Mouse (Mus musculus) cerebellum, postnatal 25 days (tissue): Measurements from ENCODE around the gene Gm49322.
"Not testable (repeated sequence)": the region's sequence is repeated elsewhere in the genome, so short reads cannot be mapped to it uniquely, and the experiment has no call there.

Experiments used
- DNase-seq, 2 experiments: peaks; one replicate each; pipeline ENCODE4 v3.0.0; 2021; ENCODE audit warnings: mixed read lengths in 2 of 2

The Gm49322 gene

DNA sequence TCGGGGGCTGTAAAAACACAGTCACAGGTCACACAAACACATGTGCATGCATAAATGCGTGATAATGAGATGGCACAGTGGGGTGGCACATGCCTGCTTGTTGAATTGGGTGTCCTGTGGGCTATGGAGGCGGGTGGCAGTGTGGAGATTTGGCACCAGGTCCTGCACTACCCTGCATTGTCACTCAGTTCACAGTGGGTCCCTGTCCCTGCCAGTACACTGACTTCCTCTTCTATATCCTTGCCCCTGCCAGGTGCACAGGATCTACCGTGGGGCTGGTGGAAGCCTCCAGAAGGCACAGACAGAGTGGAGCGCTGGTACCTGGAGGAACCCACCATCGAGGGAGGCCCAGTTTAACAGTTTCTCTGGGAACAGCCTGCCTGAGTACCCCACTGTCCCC lies 8.5 kb downstream of the Gm49322 start:
- no peak for DNase-seq

DNA sequence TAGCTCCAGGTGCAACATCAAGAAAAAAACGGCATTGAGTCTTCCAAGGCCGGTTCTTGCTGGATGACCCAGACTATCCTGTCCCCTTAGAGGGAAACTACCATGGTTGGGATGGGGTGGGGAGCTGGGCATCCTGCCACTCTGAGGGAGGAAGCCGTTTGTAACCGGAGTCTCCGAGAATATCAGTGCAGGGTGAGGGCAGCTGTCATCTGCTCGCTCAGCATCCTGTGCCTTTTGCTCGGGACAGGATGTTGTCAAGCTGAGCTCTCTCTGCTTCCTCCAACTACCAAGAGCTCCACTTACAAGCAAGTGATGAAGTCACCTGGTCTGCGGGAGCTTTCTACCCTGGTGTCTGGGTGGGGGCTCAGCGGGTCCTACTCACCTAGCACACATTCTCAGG lies 12.4 kb downstream of the Gm49322 start:
- peak in 1 of 2 experiments; percentile 19 for DNase-seq

DNA sequence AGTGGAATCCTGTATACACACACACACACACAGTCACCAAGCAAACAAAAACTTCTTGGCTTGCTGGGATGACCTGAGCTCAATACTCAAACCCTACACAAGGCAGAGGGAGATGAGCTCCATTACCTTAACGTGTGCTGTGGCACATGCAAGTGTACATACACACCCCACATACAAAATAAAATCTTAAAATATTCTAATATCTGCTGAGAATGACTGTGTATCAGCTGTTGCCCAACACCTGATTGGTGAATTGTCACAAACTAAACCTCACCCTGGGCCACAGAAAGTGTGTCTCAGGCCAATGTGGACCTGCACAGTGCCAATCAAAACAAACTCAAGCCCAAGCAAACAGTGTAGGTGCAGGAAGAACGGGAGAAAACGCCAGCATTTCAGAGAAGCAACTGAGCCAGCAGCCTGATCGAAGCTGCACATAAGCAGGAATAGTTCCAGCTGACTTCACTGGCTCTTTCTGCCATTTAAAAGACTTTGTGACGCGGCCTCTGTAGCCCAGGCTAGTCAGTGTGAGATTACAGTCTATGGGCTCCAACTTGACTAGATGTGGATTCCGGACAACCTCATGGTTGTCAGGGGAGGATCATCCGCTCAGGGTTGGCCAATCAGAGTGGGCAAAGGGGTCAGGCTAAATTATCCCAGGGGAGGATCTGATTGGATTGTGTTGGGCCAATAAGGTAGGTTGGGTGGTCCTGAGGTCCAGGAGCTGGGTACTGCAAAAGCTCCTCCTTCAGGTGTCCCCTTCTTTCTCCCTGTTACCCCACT lies 13.8 kb downstream of the Gm49322 start:
- no peak for DNase-seq

DNA sequence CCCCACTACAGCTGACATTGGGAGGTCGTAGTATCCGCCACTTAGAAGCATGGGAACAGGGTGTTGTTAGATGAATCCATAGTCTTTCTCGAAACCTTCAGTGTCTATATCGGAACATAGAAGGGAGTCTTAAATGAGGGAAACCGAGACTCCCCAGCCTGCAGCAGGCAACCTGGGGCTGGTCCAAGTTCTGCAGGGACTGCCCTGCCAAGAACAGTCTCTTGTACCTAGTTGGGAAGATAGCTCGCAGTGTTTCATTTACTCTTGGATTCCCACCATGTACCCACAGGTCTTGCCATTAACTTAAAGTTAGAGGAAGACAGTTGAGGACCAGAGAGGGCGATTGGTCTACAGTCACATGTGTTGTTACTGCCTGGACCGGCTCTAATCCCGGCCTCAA lies 14.5 kb downstream of the Gm49322 start:
- DNase-seq: peak in 1 of 2 experiments; percentile 11

GRCm38 (mm10) chr10:80620796-80621689 lies 15.2 kb downstream of the Gm49322 start:
- DNase-seq: peak in 1 of 2 experiments; percentile 44

- no peak for DNase-seq
Measured at GRCm38 (mm10) chr10:80621690-80621939, 15.8 kb downstream of the Gm49322 start.

DNA sequence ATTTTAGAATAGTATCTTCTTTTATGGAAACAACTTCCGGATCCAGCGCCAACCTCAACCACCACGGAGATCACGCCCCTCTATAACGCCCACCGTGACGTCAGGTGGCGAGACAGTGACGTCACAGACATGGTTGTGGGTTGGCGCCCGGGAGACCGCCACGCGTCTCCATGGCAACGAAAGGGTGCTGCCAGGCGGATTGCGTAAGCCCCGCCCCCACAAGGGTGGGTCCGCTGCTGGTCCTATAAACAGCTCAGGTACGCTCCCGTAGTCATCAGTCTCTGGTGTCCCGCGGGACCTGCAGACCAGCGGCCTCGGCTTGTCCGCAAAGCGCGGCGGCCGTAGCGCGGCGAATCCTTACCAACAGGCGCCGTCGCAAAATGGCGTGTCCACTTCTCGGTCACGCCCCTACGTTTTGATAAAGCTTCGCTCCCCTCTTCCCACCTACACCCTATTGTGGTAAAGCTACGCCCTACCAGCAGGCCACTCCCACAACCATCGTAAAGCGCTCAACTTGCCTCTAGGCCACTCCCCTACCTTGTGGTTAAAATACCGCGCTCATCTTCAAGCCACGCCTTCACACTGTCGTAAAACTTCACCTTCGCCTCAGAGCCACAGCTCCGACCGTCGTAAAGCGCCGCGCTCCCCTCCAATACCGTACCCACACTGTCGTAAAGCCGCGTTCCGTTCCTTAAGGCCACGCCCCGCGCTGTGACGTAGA lies 16.3 kb downstream of the Gm49322 start:
- peak; percentile 99 for DNase-seq

DNA sequence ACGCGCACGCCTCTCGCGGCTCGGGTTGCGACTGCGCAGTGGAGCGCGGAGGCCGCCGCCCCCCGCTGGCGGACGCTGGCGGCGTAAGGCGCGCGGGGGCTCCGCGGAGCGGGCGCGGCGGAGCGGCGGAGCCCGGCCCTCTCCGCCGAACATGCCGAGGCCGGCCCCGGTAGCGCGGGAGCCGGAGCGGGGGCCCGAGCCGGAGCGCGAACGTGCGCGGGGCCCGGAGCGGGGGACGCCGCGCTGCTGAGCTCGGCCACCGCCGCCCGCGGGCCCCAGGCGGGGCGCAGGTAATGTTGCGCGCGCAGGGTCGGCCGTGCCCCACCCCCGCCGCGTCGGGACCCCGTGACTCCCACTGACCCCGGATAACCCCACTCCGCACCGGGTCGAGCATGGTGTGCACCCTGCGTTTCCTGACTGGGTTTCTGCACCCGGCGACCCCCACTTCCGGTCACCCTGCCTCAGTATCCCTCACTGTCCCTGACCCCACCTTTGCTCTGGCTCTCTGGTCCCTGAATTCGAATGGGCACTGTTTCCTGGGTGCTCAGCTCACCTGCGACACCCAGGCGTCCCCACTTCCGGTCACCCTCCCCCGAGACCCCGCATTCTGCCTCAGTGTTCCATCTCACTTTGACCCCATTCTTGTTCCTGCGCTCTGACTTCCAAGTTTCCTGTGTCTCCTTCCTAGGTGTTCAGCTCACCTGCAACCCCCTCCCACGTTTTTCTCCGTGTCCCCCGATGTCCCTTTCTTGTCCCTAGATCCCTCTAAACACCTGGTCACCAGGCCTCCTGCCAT lies 17.0 kb downstream of the Gm49322 start, which contains the start of gene Csnk1g2:
TSS of gene Csnk1g2 (plus strand) at position 178 of the 796 bp plus-strand sequence.
- peak in 1 of 2 experiments; percentile 100 for DNase-seq

DNA sequence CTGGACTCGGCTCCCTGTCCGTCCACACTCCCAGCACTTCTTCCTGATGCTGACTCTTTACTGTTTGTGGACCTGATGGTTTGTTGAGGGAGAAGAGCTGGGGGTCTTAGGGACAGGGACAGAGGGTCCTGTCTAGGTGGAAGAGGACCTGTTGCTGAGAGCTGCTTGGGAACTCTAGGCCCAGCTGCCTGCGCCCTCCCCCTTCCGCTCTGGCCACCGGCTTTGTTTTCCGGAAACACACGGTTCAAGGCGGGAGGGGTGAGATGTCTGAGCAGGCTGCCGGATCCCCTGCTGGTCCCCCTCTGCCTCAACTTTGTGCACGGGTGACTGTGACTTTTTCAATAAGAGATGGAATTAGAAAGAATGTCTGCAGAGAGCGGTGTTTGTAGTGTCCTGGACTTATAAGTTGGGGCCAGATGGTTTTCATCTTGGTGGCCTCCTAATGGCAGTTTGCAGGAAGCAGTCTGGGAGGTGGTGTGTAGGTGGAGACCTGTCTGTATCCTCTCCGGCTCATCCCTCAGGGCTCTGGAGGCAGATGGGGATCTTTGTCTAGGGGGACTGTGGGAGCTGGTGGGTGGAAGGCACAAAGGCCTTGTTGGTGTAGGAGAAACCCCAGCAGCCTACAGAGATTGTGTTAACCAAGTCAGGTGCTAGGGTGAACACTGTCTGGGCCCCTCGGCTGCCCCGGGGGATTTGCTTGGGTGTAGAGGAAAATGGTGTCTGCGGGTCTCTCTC lies 17.8 kb downstream of the Gm49322 start:
- peak; percentile 65 to 77 for DNase-seq

DNA sequence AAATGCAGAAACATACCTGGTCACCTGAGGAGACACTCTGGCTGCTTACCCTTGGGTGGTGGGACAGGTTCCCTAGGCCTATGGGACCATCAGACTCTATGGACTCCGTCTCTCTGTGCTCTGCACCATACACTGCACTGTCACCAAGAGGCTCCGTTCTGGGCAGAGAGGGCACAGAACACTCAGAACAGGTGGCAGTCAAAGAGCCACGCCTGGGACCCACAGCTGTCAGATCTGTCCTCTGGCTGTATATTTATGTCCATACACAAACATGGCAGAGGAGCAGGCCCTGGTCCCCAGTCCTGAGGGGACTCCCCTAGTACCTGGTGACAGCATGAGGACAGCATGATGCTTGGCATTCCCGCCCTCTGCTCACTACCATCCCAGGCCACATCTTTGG lies 19.9 kb downstream of the Gm49322 start:
- no peak for DNase-seq

GRCm38 (mm10) chr10:80627685-80628084 lies 21.9 kb downstream of the Gm49322 start:
- DNase-seq: no peak

- no peak for DNase-seq
Measured at GRCm38 (mm10) chr10:80628925-80629324, 23.1 kb downstream of the Gm49322 start.

DNA sequence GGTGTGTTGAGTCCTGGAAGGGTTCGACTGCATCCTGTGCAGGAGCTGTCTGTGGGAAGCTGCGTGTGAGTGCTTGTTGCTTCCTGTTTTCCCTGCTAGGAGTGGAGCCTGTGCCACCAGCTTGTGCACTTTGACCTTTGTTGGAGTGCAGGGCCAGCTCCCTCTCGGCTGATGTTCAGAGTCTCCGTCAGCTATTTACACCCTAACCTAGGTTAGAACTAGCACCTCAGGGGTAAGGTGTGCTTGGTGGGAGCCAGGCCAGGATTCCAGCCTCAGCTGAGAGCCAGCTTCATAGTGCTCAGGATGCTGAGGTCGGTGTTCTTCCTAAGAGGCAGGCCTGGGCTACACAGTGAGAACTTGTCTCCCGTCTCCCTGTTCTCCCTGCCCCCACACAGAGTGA lies 29.5 kb downstream of the Gm49322 start:
- DNase-seq: no peak

GRCm38 (mm10) chr10:80646936-80647335 lies 41.1 kb downstream of the Gm49322 start:
- DNase-seq: no peak

DNA sequence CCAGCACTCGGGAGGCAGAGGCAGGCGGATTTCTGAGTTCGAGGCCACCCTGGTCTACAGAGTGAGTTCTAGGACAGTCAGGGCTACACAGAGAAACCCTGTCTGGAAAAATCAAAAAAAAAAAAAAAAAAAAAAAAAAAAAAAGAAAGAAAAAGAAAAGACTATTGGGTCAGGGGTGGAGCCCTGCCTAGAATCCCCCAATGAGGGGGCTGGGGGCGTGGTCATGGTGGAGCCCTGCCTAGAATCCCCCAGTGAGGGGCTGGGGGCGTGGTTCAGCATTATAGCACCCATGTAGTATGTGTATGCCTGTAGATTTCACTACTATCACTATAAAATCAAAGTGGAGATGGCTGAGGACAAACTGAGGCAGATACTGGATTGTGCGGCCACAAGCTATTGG lies 44.1 kb downstream of the Gm49322 start:
- DNase-seq: not testable (repeated sequence)

DNA sequence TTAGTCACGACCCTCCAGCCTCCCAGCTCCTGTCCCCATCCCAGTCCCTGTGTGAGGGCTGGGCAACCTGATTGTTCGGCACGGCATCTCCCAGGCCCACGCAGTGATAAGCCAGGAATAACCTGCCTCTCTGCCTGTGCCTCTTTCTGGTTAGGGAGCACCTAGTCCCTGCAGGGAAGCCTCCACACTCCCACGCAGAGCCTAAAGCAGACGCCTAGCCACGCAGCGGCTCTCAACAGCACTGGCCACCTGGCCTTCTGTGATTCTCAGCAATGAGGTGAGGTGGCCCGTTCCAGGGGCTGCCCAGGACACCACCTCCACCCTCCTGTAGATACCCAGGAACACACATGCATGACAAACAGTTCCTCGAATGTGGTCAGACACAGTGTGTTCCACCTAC lies 44.6 kb downstream of the Gm49322 start:
- no peak for DNase-seq

- no peak for DNase-seq
Measured at GRCm38 (mm10) chr10:80653156-80653720, 47.4 kb downstream of the Gm49322 start.

DNA sequence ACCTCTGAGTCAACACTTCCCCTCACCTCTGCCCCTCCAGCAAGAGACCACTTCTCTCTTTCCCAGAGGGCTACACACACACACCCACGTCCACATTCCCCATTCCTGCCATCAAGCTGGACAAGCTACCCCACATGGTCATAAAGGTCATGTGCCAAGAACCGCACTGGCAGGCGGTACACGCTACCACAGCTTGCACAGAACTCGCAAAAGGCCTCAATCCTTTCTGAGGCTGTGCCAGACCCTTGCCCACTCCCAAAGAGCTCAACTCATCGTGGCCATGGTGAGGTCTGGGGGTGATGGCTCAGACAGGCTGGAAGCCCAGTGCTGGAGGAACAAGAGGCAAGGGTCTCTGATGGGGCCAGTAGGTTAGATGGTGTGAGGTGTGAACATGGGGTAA lies 49.0 kb downstream of the Gm49322 start:
- no peak for DNase-seq

DNA sequence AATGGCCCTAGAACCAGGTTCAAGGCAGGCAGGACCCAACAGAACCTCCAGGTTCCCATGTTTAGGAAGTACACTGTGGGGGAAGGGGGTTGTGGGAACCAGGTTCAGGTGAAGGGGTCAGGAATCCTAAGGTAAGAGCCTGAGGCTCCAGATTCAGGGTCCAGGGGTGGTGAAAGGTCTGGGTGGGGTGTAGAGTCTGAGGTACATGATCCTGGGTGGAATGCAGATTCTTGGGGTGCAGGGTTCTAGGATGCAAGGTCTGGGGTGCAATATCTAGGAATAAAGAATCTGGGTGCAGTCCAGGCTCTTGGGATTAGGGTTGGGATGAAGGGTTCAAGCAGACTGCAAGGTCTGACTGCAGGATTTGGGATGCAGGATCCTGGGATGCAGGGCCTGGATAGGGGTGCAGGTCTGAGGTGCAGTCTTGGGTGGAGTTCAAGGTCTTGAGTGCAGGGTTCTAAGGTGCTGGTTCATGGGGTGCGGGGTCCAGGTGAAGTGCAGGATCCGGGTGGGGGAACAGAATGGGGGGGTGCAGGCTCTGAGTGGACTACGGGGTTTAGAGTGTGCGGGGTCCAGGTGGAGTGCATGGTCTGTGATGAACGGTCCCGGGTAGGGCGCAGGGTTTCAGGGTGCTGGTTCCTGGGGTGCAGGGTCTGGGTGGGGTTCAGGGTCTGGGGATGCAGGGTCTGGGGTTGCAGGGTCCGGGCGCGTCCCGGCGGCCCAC lies 49.7 kb downstream of the Gm49322 start:
- no peak for DNase-seq

GRCm38 (mm10) chr10:80656130-80656862 lies 50.5 kb downstream of the Gm49322 start:
- peak; percentile 96 to 100 for DNase-seq
